Mouse (Mus musculus) neural tube, embryonic 13.5 days (tissue): ENCODE data around the gene Hist1h2ap. TPM values are rescaled to one million over a fixed set of nuclear protein-coding genes. Genes with fewer than 3 reads are reported as not detected.
"Not testable (repeated sequence)": the region's sequence is repeated elsewhere in the genome, so short reads cannot be mapped to it uniquely, and the experiment has no call there.

Source experiments
- ATAC-seq: fragments of 200-750 bp; cut with Nextera tagmentation; 2 replicates; pipeline ENCODE4 v1.8.0; 2017; ENCODE audit warnings: low read depth, mild to moderate bottlenecking, moderate TSS enrichment, moderate library complexity
- H3K27ac ChIP-seq: fragments of 300-500 bp; sonication (generic); replicated peaks from 2 replicates; pipeline ENCODE4 v1.5.1; 2015; ENCODE audit warnings: moderate library complexity, mild to moderate bottlenecking, inconsistent platforms
- H3K27me3 ChIP-seq: fragments of 300-500 bp; sonication (generic); 2 replicates; pipeline ENCODE4 v1.6.1; 2015; ENCODE audit warnings: mild to moderate bottlenecking, inconsistent platforms
- H3K36me3 ChIP-seq: fragments of 300-500 bp; sonication (generic); 2 replicates; pipeline ENCODE4 v1.6.1; 2015; ENCODE audit warnings: mild to moderate bottlenecking, inconsistent platforms
- H3K4me1 ChIP-seq: fragments of 300-500 bp; sonication (generic); replicated peaks from 2 replicates; pipeline ENCODE4 v1.6.1; 2015; ENCODE audit warnings: inconsistent platforms
- H3K4me2 ChIP-seq: fragments of 300-500 bp; sonication (generic); 2 replicates; pipeline ENCODE4 v1.6.1; 2015; ENCODE audit warnings: inconsistent platforms, mild to moderate bottlenecking, moderate library complexity
- H3K4me3 ChIP-seq: fragments of 300-500 bp; sonication (generic); 2 replicates; pipeline ENCODE4 v1.5.1; 2015; ENCODE audit warnings: mild to moderate bottlenecking, inconsistent platforms
- H3K9ac ChIP-seq: fragments of 300-500 bp; sonication (generic); 2 replicates; pipeline ENCODE4 v1.6.1; 2015; ENCODE audit warnings: moderate library complexity, mild to moderate bottlenecking, inconsistent platforms
- H3K9me3 ChIP-seq: fragments of 300-500 bp; sonication (generic); 2 replicates; pipeline ENCODE4 v1.6.1; 2016; ENCODE audit warnings: inconsistent platforms
- WGBS: fragments of 180-500 bp; shearing (Covaris S2); methylation state at CpG from one replicate; pipeline ENCODE4 v1.1.7; 2015; 5-methylcytosine and 5-hydroxymethylcytosine counted together
- polyA plus RNA-seq: library from polyadenylated mRNA; unstranded; fragments of >200 nt; fragmentation: Nextera tagmentation; extraction: Ambion mirVana; gene quantifications from 2 replicates; pipeline ENCODE4 v1.2.1, GENCODE M21; 2015

Hist1h2ap gene
- polyA plus RNA-seq, 1 experiment from 2014 or later: 649 TPM

DNA sequence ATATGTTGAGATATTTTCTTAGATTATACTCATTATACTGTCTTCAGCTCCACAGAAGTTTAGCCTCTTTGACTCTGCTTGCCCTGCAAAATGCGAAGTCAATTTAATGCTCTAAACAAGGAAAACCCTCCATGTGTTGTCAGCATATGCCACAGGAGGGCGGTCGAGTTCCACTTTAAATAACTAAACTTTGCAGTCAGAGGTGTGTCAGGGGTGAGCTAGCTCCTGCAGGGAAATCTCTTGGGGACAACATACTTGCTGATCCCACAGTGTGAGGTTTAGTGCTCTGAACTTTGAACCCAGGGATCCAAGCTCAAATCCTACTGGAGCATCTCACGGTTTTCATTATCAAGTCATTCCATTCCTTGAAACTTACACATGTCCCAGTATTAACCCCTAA is 7.2 kb upstream of the Hist1h2ap start:
- peak; percentile 66; the same call in 1 of the 2 replicates for ATAC-seq
- H3K27me3 ChIP-seq, H3K9me3 ChIP-seq, H3K4me3 ChIP-seq, H3K4me1 ChIP-seq, H3K4me2 ChIP-seq, H3K27ac ChIP-seq, H3K9ac ChIP-seq, H3K36me3 ChIP-seq: not testable (repeated sequence)
- no CpG with 5 or more reads among the region's 4 CpGs for WGBS

DNA sequence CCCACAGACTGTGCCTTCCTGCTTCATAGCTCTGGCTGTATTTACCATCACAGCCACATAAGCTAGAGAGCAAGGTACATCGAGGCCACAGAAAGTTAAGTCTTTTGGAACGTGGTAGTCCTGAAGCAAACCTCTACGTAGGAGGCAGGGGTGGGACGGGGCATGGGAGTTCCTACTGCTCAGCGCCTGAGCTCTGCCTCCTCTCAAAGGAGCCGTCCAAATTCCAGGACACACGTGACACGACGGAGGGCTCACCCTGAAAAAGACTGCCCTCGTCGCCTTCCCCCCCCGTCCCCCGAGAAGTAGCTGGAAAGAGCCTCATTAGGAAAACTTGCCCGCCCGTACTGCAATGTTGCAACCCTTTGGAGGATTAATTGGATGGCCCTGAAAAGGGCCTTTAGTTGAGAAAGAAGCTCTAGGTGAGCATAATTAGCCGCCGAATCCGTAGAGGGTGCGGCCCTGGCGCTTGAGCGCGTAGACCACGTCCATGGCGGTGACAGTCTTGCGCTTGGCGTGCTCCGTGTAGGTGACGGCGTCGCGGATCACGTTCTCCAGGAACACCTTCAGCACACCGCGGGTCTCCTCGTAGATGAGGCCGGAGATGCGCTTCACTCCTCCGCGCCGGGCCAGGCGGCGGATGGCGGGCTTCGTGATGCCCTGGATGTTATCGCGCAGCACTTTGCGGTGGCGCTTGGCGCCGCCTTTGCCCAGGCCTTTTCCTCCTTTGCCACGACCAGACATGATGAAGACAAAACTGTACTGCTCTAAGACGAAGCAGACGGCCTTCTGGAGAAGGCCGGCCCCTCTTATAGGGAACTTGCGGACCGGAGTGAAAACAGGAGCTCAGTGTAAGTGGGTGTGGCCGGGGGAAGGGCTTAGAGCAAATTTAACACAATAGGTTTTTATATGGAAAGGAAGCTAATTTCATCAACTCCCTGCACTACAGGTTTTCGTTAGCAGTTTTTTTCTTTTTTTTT is 1.6 kb downstream of the Hist1h2ap start, which contains the start of gene Hist1h4n:
Gene Hist1h4n (minus strand): TSS at position 779 of the 977 bp plus-strand sequence.
- not testable (repeated sequence) for H3K4me1 ChIP-seq, H3K27me3 ChIP-seq, H3K9me3 ChIP-seq, H3K9ac ChIP-seq, H3K36me3 ChIP-seq
- Histone ChIP-seq H3K27ac (0 out of 2 replicates have a peak within 1 kb of the TSS, but pooled peaks have one; percentile 62), H3K4me3 (peak within 1 kb of the TSS; percentile 23), H3K4me2 (peak within 1 kb of the TSS; percentile 48)
- ATAC-seq: peak; percentile 80
- under 1% methylated on average over 27 of the region's 58 CpGs for WGBS

GRCm38 (mm10) chr13:21830344-21830743 is 3.0 kb downstream of the Hist1h2ap start:
- Histone ChIP-seq H3K9me3 (no peaks in the 10 kb centered on the region), H3K4me1 (no peaks in the 10 kb centered on the region), H3K4me2 (no peak overlapping the region), H3K27me3 (no peaks in the 10 kb centered on the region), H3K4me3 (no peak overlapping the region), H3K9ac (no peak overlapping the region), H3K27ac (no peak overlapping the region), H3K36me3 (no peaks in the 10 kb centered on the region)
- ATAC-seq: no peak
- 90% methylated on average over 10 of the region's 10 CpGs for WGBS

- H3K27ac ChIP-seq: no peak overlapping the region
- ATAC-seq: no peak
- WGBS: 81% methylated on average over 3 of the region's 3 CpGs
These were observed 4.8 kb downstream of the Hist1h2ap start for GRCm38 (mm10) chr13:21828511-21828910.

GRCm38 (mm10) chr13:21820082-21820890 is 13.0 kb downstream of the Hist1h2ap start:
- H3K36me3 ChIP-seq, H3K27me3 ChIP-seq, H3K9me3 ChIP-seq, ATAC-seq, H3K4me1 ChIP-seq, H3K27ac ChIP-seq, H3K4me3 ChIP-seq, H3K4me2 ChIP-seq, H3K9ac ChIP-seq: not testable (repeated sequence)
- WGBS: 69% methylated on average over 5 of the region's 16 CpGs

More at GRCm38 (mm10) chr13:21828511-21828910, 4.8 kb downstream of the Hist1h2ap start:
- Histone ChIP-seq H3K9me3 (no peaks in the 10 kb centered on the region), H3K9ac (no peak overlapping the region), H3K4me2 (no peak overlapping the region), H3K4me3 (no peak overlapping the region), H3K27me3 (no peaks in the 10 kb centered on the region), H3K36me3 (no peaks in the 10 kb centered on the region), H3K4me1 (no peaks in the 10 kb centered on the region)

- 1% methylated on average over 14 of the region's 14 CpGs for WGBS
- peak overlapping the region; percentile 50 for H3K4me2 ChIP-seq
- not testable (repeated sequence) for H3K9me3 ChIP-seq, ATAC-seq, H3K36me3 ChIP-seq, H3K9ac ChIP-seq, H3K27me3 ChIP-seq, H3K27ac ChIP-seq, H3K4me1 ChIP-seq
- peak overlapping the region; percentile 21 for H3K4me3 ChIP-seq
These were observed 21.2 kb downstream of the Hist1h2ap start for GRCm38 (mm10) chr13:21812092-21812491.

DNA sequence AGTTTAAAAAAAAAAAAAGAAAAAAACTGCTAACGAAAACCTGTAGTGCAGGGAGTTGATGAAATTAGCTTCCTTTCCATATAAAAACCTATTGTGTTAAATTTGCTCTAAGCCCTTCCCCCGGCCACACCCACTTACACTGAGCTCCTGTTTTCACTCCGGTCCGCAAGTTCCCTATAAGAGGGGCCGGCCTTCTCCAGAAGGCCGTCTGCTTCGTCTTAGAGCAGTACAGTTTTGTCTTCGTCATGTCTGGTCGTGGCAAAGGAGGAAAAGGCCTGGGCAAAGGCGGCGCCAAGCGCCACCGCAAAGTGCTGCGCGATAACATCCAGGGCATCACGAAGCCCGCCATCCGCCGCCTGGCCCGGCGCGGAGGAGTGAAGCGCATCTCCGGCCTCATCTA is 21.8 kb downstream of the Hist1h2ap start, which contains the start of gene Hist1h4m:
Gene Hist1h4m (plus strand): TSS at position 208 of the 400 bp plus-strand sequence.
- not testable (repeated sequence) for H3K9ac ChIP-seq, H3K4me1 ChIP-seq, H3K27ac ChIP-seq, H3K9me3 ChIP-seq, H3K36me3 ChIP-seq, H3K27me3 ChIP-seq
- peak; percentile 34; the same call in 1 of the 2 replicates for ATAC-seq
- H3K4me3 ChIP-seq: peak within 1 kb of the TSS; percentile 21
- WGBS: no CpG with 5 or more reads among the region's 24 CpGs
- H3K4me2 ChIP-seq: peak within 1 kb of the TSS; percentile 50

GRCm38 (mm10) chr13:21811074-21811473 is 22.2 kb downstream of the Hist1h2ap start:
- ATAC-seq: peak; percentile 18
- no CpG with 5 or more reads among the region's 8 CpGs for WGBS
- not testable (repeated sequence) for H3K27me3 ChIP-seq

GRCm38 (mm10) chr13:21810073-21810472 is 23.2 kb downstream of the Hist1h2ap start, which contains the start of the genes Hist1h2bq and Hist1h2ao:
Gene Hist1h2bq, minus strand, starts transcription at chr13:21810197.
Gene Hist1h2ao, plus strand, starts transcription at chr13:21810465.
- not testable (repeated sequence) for H3K27ac ChIP-seq, H3K36me3 ChIP-seq, H3K4me2 ChIP-seq, H3K9me3 ChIP-seq, H3K4me3 ChIP-seq, H3K27me3 ChIP-seq, H3K4me1 ChIP-seq, H3K9ac ChIP-seq
- peak; percentile 98 for ATAC-seq
- WGBS: no CpG with 5 or more reads among the region's 23 CpGs

More at GRCm38 (mm10) chr13:21811074-21811473, 22.2 kb downstream of the Hist1h2ap start:
- not testable (repeated sequence) for H3K4me2 ChIP-seq, H3K4me1 ChIP-seq, H3K9ac ChIP-seq, H3K27ac ChIP-seq, H3K4me3 ChIP-seq, H3K36me3 ChIP-seq, H3K9me3 ChIP-seq

GRCm38 (mm10) chr13:21803058-21803457 is 30.2 kb downstream of the Hist1h2ap start:
- H3K9me3 ChIP-seq, H3K4me1 ChIP-seq, H3K27me3 ChIP-seq, H3K4me2 ChIP-seq, H3K27ac ChIP-seq, H3K9ac ChIP-seq, H3K4me3 ChIP-seq, H3K36me3 ChIP-seq: not testable (repeated sequence)
- ATAC-seq: peak; percentile 69
- no CpG with 5 or more reads among the region's 4 CpGs for WGBS

DNA sequence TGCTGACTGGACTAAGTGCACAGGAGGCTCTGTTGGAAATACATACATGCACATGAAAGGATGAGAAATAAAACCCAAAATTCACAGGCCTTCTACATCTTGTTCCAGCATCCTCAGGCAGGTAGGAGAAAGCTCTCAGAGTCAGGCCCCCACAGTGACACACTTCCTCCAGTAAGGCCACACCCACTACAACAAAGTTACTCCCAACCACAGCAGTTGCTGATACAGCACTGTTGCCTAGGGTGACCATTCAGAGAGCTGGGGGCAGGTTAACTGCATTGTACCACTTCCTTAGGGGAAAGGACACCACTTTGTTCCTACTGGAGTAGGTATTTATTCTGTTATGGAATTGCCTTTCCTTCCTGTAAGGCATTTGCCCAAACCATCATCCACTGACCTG is 36.1 kb downstream of the Hist1h2ap start:
- not testable (repeated sequence) for H3K4me1 ChIP-seq, ATAC-seq, H3K4me3 ChIP-seq, H3K4me2 ChIP-seq, H3K27me3 ChIP-seq, H3K9ac ChIP-seq, H3K9me3 ChIP-seq, H3K36me3 ChIP-seq, H3K27ac ChIP-seq

DNA sequence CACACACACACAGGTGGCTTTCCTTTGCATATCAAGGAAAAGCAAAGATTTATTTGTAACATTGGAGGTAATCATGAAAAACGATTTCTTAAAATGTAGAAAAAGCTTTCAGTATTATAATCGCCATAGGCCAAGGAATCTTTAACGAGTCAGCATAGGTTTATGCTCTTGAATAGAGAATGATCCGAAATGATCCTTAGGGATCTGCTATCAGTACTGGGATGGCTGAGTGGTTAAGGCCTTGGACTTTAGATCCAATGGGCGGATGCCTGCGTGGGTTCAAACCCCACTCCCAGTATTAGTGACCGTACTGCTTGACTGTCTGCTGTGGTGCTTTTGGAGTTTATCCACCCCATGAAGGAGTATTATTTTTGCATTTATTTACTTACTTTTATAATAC is 37.7 kb downstream of the Hist1h2ap start:
- Histone ChIP-seq H3K9ac (no peak overlapping the region), H3K9me3 (no peaks in the 10 kb centered on the region), H3K4me3 (no peak overlapping the region), H3K27ac (no peak overlapping the region), H3K36me3 (no peaks in the 10 kb centered on the region), H3K4me1 (peaks cover 5% of the 10 kb centered on the region), H3K4me2 (no peak overlapping the region), H3K27me3 (no peaks in the 10 kb centered on the region)
- WGBS: 92% methylated on average over 7 of the region's 7 CpGs
- no peak for ATAC-seq
